Mouse (Mus musculus) liver, embryonic 16.5 days (tissue): ENCODE results near the gene Otoa. TPM values are rescaled to one million over a fixed set of nuclear protein-coding genes. Genes with fewer than 3 reads are reported as not detected.

Source experiments
- ATAC-seq: fragments of 200-750 bp; cut with Nextera tagmentation; 2 replicates; pipeline ENCODE4 v1.8.0; 2017; ENCODE audit warnings: low read depth, mild to moderate bottlenecking, moderate number of reproducible peaks, moderate library complexity
- H3K27ac ChIP-seq: fragments of 300-500 bp; sonication (generic); 2 replicates; pipeline ENCODE4 v1.5.1; 2014; ENCODE audit warnings: mild to moderate bottlenecking, low read length
- H3K27me3 ChIP-seq: fragments of 300-500 bp; sonication (generic); 2 replicates; pipeline ENCODE4 v1.6.1; 2014; ENCODE audit warnings: low read depth, low read length, mixed read lengths; ENCODE audit not compliant: control insufficient read depth, insufficient read depth
- H3K36me3 ChIP-seq: fragments of 300-500 bp; sonication (generic); 2 replicates; pipeline ENCODE4 v1.6.1; 2014; ENCODE audit warnings: mild to moderate bottlenecking; ENCODE audit not compliant: control insufficient read depth, insufficient read depth
- H3K4me1 ChIP-seq: fragments of 300-500 bp; sonication (generic); 2 replicates; pipeline ENCODE4 v1.6.1; 2014; ENCODE audit warnings: low read depth, low read length, mixed read lengths; ENCODE audit not compliant: control insufficient read depth
- H3K4me2 ChIP-seq: fragments of 300-500 bp; sonication (generic); 2 replicates; pipeline ENCODE4 v1.6.1; 2014; ENCODE audit warnings: low read depth, low read length, mixed read lengths
- H3K4me3 ChIP-seq: fragments of 300-500 bp; sonication (generic); 2 replicates; pipeline ENCODE4 v1.5.1; 2014; ENCODE audit warnings: low read depth, mild to moderate bottlenecking, low read length
- H3K9ac ChIP-seq: fragments of 300-500 bp; sonication (generic); 2 replicates; pipeline ENCODE4 v1.6.1; 2014; ENCODE audit warnings: low read depth, low read length
- H3K9me3 ChIP-seq: fragments of 300-500 bp; sonication (generic); replicated peaks from 2 replicates; pipeline ENCODE4 v1.6.1; 2016; ENCODE audit warnings: low read length; ENCODE audit not compliant: control insufficient read depth
- WGBS: fragments of 180-500 bp; shearing (Covaris S2); extraction: QIAGEN DNeasy Blood & Tissue Kit; methylation state at CpG from one replicate; pipeline ENCODE4 v1.1.7; 2014; ENCODE audit not compliant: insufficient replicate concordance; 5-methylcytosine and 5-hydroxymethylcytosine counted together
- polyA plus RNA-seq: library from polyadenylated mRNA; unstranded; fragments of >200 nt; fragmentation: Nextera tagmentation; extraction: Ambion mirVana; gene quantifications from 2 replicates; pipeline ENCODE4 v1.2.1, GENCODE M21; 2015

The Otoa gene
- polyA plus RNA-seq, 1 experiment from 2014 or later: 0.05 TPM

DNA sequence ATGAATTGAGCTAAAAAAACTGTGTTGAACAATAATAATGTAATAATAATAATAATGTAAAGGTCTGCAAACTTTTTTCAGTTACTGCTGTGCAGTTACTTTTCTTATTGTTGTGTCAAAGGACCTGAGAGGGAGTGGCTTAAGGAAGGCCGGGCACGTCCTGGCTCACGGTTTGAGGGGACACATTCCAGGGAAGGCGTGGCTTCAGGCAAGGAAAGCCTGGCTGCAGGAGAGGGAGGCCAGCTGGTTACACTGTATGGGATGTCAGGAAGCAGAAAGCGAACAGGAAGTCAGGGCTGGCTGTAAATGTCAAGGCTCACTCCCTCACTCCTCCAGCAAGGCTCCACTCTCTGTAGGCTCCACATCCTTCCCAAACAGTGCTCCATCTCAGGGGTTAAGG, 69.2 kb downstream of the Otoa start:
- WGBS: 60% methylated on average over 5 of the region's 5 CpGs
- ATAC-seq: no peak
- H3K27me3 ChIP-seq: no peaks in the 10 kb centered on the region
- H3K4me2 ChIP-seq: no peak overlapping the region
- H3K9ac ChIP-seq: no peak overlapping the region
- no peaks in the 10 kb centered on the region for H3K4me1 ChIP-seq
- no peaks in the 10 kb centered on the region for H3K36me3 ChIP-seq
- H3K9me3 ChIP-seq: no peaks in the 10 kb centered on the region
- H3K27ac ChIP-seq: no peak overlapping the region
- no peak overlapping the region for H3K4me3 ChIP-seq

DNA sequence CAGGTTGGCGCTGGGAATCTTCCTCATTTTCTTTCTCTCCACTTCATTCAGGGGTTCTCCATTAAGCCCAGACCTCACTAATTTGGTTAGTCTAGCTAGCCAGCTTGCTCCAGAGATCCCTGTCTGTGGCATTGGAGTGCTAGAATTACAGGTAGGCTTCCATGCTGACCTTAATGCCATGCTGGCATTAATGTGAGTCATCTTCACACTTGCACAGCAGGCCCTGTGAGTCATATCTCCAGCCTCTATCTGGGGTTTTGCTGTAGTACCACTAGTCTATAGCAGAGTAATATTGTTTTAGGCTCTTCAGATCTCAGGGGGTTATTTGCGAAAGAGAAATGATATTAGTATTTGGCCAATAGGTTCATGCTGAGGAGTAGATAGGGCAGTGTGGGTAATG, 70.7 kb downstream of the Otoa start:
- Histone ChIP-seq H3K4me2 (no peak overlapping the region), H3K27me3 (no peaks in the 10 kb centered on the region), H3K9me3 (no peaks in the 10 kb centered on the region), H3K9ac (no peak overlapping the region), H3K27ac (no peak overlapping the region), H3K4me1 (no peaks in the 10 kb centered on the region), H3K4me3 (no peak overlapping the region), H3K36me3 (no peaks in the 10 kb centered on the region)
- no peak for ATAC-seq
- 66% methylated on average over 2 of the region's 2 CpGs for WGBS

DNA sequence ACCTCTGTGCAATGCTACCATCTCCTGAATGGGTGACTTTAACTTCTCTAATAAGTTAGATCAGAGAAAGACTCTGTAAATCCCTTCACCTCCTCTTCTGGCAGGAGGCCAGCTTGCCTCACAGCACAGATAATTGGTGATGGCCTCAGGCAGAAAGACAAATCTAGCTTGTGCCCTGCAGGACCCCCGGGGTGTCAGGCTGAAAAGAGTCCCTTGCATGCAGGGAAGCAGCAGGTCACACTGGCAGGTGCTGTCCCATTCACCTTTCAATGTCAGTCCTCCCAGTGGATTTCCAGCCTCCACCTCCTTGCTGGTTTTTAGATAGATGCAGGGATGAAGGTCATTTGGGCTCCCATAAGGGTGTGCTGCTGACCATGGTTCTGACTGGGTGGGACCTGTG, 84.2 kb downstream of the Otoa start:
- H3K4me3 ChIP-seq: no peak overlapping the region
- ATAC-seq: no peak

DNA sequence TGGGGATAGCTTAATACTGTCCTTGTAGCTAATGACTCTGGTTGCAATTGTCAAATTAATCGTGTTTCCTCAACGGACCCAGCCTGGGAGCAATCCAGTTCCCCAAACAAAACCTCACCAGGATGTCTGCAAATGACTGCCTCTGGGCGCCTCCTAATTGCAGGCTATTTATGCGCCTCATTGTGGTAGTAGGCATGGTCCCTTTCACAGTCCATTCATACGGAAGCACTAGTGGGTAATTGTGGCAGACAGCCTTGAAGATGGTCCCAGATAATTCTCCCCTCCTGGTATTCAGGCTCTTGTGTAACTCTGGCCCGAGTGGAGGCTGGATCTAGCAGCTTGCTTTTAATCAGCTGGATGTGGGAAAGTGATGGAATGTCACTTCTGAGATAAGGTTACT, 90.4 kb downstream of the Otoa start:
- no peak overlapping the region for H3K9ac ChIP-seq
- H3K36me3 ChIP-seq: no peaks in the 10 kb centered on the region
- 7% methylated on average over 6 of the region's 6 CpGs for WGBS
- H3K27ac ChIP-seq: no peak overlapping the region
- ATAC-seq: no peak
- no peak overlapping the region for H3K4me2 ChIP-seq
- H3K9me3 ChIP-seq: no peaks in the 10 kb centered on the region
- H3K27me3 ChIP-seq: no peaks in the 10 kb centered on the region
- H3K4me1 ChIP-seq: no peaks in the 10 kb centered on the region
- no peak overlapping the region for H3K4me3 ChIP-seq

More for the DNA sequence above, 84.2 kb downstream of the Otoa start:
- Histone ChIP-seq H3K9me3 (no peaks in the 10 kb centered on the region), H3K36me3 (no peaks in the 10 kb centered on the region), H3K4me2 (no peak overlapping the region), H3K27me3 (no peaks in the 10 kb centered on the region), H3K9ac (no peak overlapping the region), H3K27ac (no peak overlapping the region), H3K4me1 (no peaks in the 10 kb centered on the region)
- WGBS: 48% methylated on average over 1 of the region's 1 CpGs

GRCm38 (mm10) chr7:121187201-121187786, 105.8 kb downstream of the Otoa start:
- H3K4me2 ChIP-seq: no peak overlapping the region
- H3K27me3 ChIP-seq: no peaks in the 10 kb centered on the region
- H3K36me3 ChIP-seq: no peaks in the 10 kb centered on the region
- H3K9ac ChIP-seq: no peak overlapping the region
- no peaks in the 10 kb centered on the region for H3K9me3 ChIP-seq
- no peak overlapping the region for H3K27ac ChIP-seq
- no peak overlapping the region for H3K4me3 ChIP-seq
- 56% methylated on average over 9 of the region's 9 CpGs for WGBS
- no peaks in the 10 kb centered on the region for H3K4me1 ChIP-seq
- no peak for ATAC-seq

DNA sequence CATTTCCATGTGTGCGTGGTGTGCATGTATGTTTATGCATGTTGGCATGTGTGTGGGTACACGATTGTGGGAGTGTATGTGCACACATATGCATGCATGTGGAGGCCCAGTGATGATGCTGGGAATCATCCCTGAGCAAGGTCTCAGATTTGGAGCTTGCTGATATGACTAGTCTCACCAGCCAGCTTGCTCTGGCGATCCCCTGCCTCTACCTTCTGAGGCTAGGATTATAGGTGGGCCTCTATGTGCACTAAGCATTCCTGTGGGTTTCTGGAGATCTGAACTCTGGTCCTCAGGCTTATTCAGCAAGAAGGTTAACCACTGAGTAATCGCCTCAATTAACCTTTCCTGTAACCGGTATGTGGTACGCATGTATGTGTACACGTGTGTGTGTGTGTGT, 107.5 kb downstream of the Otoa start:
- Histone ChIP-seq H3K9me3 (no peaks in the 10 kb centered on the region), H3K4me2 (no peak overlapping the region), H3K27ac (no peak overlapping the region), H3K9ac (no peak overlapping the region), H3K27me3 (no peaks in the 10 kb centered on the region), H3K36me3 (no peaks in the 10 kb centered on the region), H3K4me3 (no peak overlapping the region), H3K4me1 (no peaks in the 10 kb centered on the region)
- ATAC-seq: no peak
- 62% methylated on average over 7 of the region's 7 CpGs for WGBS

DNA sequence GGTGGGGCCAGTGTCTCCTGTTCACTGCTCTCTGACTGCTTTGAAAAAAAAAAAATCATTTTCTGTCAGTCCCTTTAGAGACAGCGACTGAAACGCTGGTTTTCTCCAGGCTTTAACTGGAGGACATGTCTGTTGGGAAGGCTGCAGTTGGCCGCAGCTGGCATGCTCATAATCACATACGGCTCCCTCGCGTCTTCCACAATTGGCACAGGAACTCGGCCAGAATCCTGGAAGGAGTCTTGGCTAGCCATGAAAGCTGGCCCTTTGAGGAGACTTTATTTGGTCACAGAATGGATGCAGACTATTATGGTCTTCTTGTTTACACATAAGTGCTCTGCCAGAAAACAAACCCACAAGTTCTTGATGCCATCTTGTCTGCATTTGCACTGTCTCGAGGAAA, 117.5 kb downstream of the Otoa start:
- H3K9ac ChIP-seq: no peak overlapping the region
- no peak overlapping the region for H3K27ac ChIP-seq
- no peaks in the 10 kb centered on the region for H3K9me3 ChIP-seq
- 58% methylated on average over 8 of the region's 8 CpGs for WGBS
- no peak for ATAC-seq
- H3K4me3 ChIP-seq: no peak overlapping the region
- no peaks in the 10 kb centered on the region for H3K36me3 ChIP-seq
- H3K4me1 ChIP-seq: no peaks in the 10 kb centered on the region
- H3K27me3 ChIP-seq: no peaks in the 10 kb centered on the region
- H3K4me2 ChIP-seq: no peak overlapping the region

DNA sequence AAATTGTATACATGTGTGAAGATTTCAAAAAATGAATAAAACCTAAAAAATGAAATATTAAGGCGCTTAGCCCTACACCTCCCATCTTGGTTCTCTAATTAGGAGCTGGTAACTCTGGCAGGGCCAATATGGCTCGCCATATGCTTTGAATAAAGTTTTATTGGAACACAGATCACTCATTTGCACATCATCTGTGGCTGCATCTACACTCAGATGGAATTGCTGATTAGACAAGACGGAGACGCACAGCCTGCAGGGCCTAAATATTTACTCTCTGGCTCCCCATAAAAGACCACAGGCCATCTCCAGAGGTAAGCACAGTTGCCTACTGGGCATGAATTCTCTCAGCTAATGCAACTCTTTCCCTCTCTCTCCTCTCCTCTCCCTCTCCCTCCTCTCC, 130.4 kb downstream of the Otoa start:
- H3K27ac ChIP-seq: no peak overlapping the region
- ATAC-seq: no peak
- no peaks in the 10 kb centered on the region for H3K36me3 ChIP-seq
- H3K9ac ChIP-seq: no peak overlapping the region
- WGBS: 60% methylated on average over 4 of the region's 4 CpGs
- no peak overlapping the region for H3K4me2 ChIP-seq
- H3K4me1 ChIP-seq: no peaks in the 10 kb centered on the region
- H3K4me3 ChIP-seq: no peak overlapping the region
- no peaks in the 10 kb centered on the region for H3K9me3 ChIP-seq
- no peaks in the 10 kb centered on the region for H3K27me3 ChIP-seq
